Mouse (Mus musculus) lung, postnatal 0 days (tissue): Measurements from ENCODE around the gene Mrap. TPM values are rescaled to one million over a fixed set of nuclear protein-coding genes. Genes with fewer than 3 reads are reported as not detected.

Experiments
- ATAC-seq: fragments of 200-750 bp; cut with Nextera tagmentation; 2 replicates; pipeline ENCODE4 v1.8.0; 2017; ENCODE audit warnings: moderate library complexity
- DNase-seq: peaks from one replicate; pipeline ENCODE4 v3.0.0-alpha.2; 2016; ENCODE audit warnings: low spot score
- H3K27ac ChIP-seq: fragments of 300-500 bp; sonication (generic); 2 replicates; pipeline ENCODE4 v1.5.1; 2014; ENCODE audit warnings: antibody characterized with exemption, mild to moderate bottlenecking, low read length, mixed read lengths
- H3K27me3 ChIP-seq: fragments of 300-500 bp; sonication (generic); replicated peaks from 2 replicates; pipeline ENCODE4 v1.6.1; 2014; ENCODE audit warnings: low read length, mixed read lengths; ENCODE audit not compliant: insufficient read depth
- H3K36me3 ChIP-seq: fragments of 300-500 bp; sonication (generic); 2 replicates; pipeline ENCODE4 v1.6.1; 2014; ENCODE audit warnings: low read length, mixed read lengths; ENCODE audit not compliant: insufficient read depth
- H3K4me1 ChIP-seq: fragments of 300-500 bp; sonication (generic); 2 replicates; pipeline ENCODE4 v1.6.1; 2014; ENCODE audit warnings: antibody characterized with exemption, low read depth, low read length, mixed read lengths; ENCODE audit not compliant: insufficient read depth
- H3K4me2 ChIP-seq: fragments of 300-500 bp; sonication (generic); replicated peaks from 2 replicates; pipeline ENCODE4 v1.6.1; 2014; ENCODE audit warnings: low read depth, mild to moderate bottlenecking, low read length, moderate library complexity, mixed read lengths
- H3K4me3 ChIP-seq: fragments of 300-500 bp; sonication (generic); 2 replicates; pipeline ENCODE4 v1.5.1; 2014; ENCODE audit warnings: low read depth, low read length
- H3K9ac ChIP-seq: fragments of 300-500 bp; sonication (generic); replicated peaks from 2 replicates; pipeline ENCODE4 v1.6.1; 2014; ENCODE audit warnings: low read depth, mild to moderate bottlenecking
- H3K9me3 ChIP-seq: fragments of 300-500 bp; sonication (generic); 2 replicates; pipeline ENCODE4 v1.6.1; 2016; ENCODE audit warnings: low read length, mixed read lengths
- CTCF ChIP-seq: IDR thresholded peaks from 2 replicates; pipeline ENCODE4 v1.5.1; 2016; ENCODE audit warnings: antibody characterized with exemption, mild to moderate bottlenecking
- EP300 ChIP-seq: IDR thresholded peaks from 2 replicates; pipeline ENCODE4 v1.6.1; 2016; ENCODE audit warnings: antibody characterized with exemption, mild to moderate bottlenecking, control low read depth
- WGBS: fragments of 180-500 bp; shearing (Covaris S2); extraction: QIAGEN DNeasy Blood & Tissue Kit; methylation state at CpG from one replicate; pipeline ENCODE4 v1.1.7; 2014; 5-methylcytosine and 5-hydroxymethylcytosine counted together
- polyA plus RNA-seq: library from polyadenylated mRNA; unstranded; fragments of >200 nt; fragmentation: Nextera tagmentation; extraction: Ambion mirVana; gene quantifications from 2 replicates; pipeline ENCODE4 v1.2.1, GENCODE M21; 2015

Gene Mrap
- polyA plus RNA-seq, 1 experiment from 2014 or later = 4.4 TPM

DNA sequence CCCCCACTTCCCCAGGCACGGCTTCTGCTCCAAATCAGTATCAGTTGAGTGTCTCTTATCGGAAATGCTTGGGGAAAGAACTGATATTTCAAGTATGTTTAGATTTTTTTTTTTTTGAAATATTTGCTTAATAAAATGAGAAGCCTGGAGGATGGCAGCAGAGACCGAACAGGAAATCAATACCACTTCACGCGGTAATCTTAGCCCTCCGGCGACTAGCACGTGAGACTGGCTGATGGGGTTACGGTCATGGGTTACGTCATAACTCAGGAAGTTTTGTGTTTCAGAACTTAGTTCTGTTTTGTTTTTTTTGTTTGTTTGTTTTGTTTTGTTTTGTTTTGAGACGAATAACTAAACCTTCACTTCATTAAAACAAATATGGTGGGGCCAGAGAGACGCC, 27.7 kb upstream of the Mrap start:
- 35% methylated on average over 12 of the region's 12 CpGs for WGBS
- Histone ChIP-seq H3K9ac (no peak overlapping the region), H3K4me2 (peak overlapping the region; percentile 22), H3K4me1 (no peaks in the 10 kb centered on the region), H3K27me3 (no peaks in the 10 kb centered on the region), H3K27ac (0 out of 2 replicates have a peak overlapping the region, but pooled peaks have one; percentile 38), H3K36me3 (no peaks in the 10 kb centered on the region), H3K4me3 (no peak overlapping the region), H3K9me3 (no peaks in the 10 kb centered on the region)
- ATAC-seq (no peak), DNase-seq (no peak)
- no peak for TF ChIP-seq EP300
- TF ChIP-seq CTCF = no peak

DNA sequence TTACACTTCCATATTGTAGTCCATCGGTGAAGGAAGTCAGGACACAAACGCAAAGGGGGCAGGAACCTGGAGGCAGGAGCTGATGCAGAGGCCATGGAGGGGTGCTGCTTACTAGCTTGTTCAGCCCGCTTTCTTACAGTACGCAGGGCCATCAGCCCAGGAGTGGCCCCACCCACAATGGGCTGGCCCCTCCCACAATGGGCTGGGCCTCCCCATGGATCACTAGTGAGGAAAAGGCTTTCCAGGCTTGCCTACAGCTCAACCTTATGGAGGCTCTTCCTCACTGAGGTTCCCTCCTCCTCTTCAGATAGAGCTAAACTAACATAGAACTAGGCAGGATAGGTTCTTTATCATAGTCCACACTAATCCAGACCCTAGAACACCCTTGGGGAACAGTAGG, 14.0 kb upstream of the Mrap start:
- Histone ChIP-seq H3K9me3 (no peaks in the 10 kb centered on the region), H3K4me2 (no peak overlapping the region), H3K27ac (no peak overlapping the region), H3K27me3 (no peaks in the 10 kb centered on the region), H3K36me3 (peaks cover 9% of the 10 kb centered on the region; the same call in 1 of the 2 replicates), H3K9ac (no peak overlapping the region), H3K4me3 (no peak overlapping the region), H3K4me1 (peaks cover 4% of the 10 kb centered on the region; the same call in 1 of the 2 replicates)
- TF ChIP-seq CTCF (no peak), EP300 (no peak)
- ATAC-seq (no peak), DNase-seq (no peak)
- WGBS = 92% methylated on average over 4 of the region's 4 CpGs

- Histone ChIP-seq H3K4me3 (peak overlapping the region; percentile 74), H3K4me1 (peaks cover 4% of the 10 kb centered on the region; the same call in 1 of the 2 replicates), H3K36me3 (no peaks in the 10 kb centered on the region), H3K9me3 (no peaks in the 10 kb centered on the region), H3K27me3 (no peaks in the 10 kb centered on the region), H3K4me2 (peak overlapping the region; percentile 96), H3K9ac (peak overlapping the region; percentile 72), H3K27ac (no peak overlapping the region)
- ATAC-seq (peak; percentile 40), DNase-seq (no peak)
- TF ChIP-seq CTCF = no peak
- TF ChIP-seq EP300 = no peak
- 6% methylated on average over 38 of the region's 38 CpGs for WGBS
These were observed 11.3 kb upstream of the Mrap start for GRCm38 (mm10) chr16:90726600-90727227.

- no peaks in the 10 kb centered on the region for H3K9me3 ChIP-seq
- TF ChIP-seq CTCF (peak; percentile 31), EP300 (no peak)
- peak within 1 kb of the TSS; percentile 74 for H3K4me3 ChIP-seq
- H3K4me2 ChIP-seq = peak within 1 kb of the TSS; percentile 96
- H3K9ac ChIP-seq = peak within 1 kb of the TSS; percentile 72
- no peaks in the 10 kb centered on the region for H3K27me3 ChIP-seq
- H3K4me1 ChIP-seq = peaks cover 4% of the 10 kb centered on the region; the same call in 1 of the 2 replicates
- H3K36me3 ChIP-seq = no peaks in the 10 kb centered on the region
- peak; percentile 98 for ATAC-seq
- 2% methylated on average over 53 of the region's 53 CpGs for WGBS
- DNase-seq = peak; percentile 98
- no peak within 1 kb of the TSS for H3K27ac ChIP-seq
These were observed 10.5 kb upstream of the Mrap start, which contains the start of gene Mis18a for GRCm38 (mm10) chr16:90727233-90728115. TSS of gene Mis18a (minus strand) at chr16:90727404.

GRCm38 (mm10) chr16:90735611-90736010, 2.4 kb upstream of the Mrap start:
- no peaks in the 10 kb centered on the region for H3K9me3 ChIP-seq
- no peaks in the 10 kb centered on the region for H3K4me1 ChIP-seq
- no peak overlapping the region for H3K4me3 ChIP-seq
- WGBS = 64% methylated on average over 4 of the region's 4 CpGs
- H3K27me3 ChIP-seq = no peaks in the 10 kb centered on the region
- H3K9ac ChIP-seq = no peak overlapping the region
- no peak overlapping the region for H3K27ac ChIP-seq
- TF ChIP-seq CTCF (no peak), EP300 (no peak)
- ATAC-seq (no peak), DNase-seq (no peak)
- no peaks in the 10 kb centered on the region for H3K36me3 ChIP-seq
- no peak overlapping the region for H3K4me2 ChIP-seq

DNA sequence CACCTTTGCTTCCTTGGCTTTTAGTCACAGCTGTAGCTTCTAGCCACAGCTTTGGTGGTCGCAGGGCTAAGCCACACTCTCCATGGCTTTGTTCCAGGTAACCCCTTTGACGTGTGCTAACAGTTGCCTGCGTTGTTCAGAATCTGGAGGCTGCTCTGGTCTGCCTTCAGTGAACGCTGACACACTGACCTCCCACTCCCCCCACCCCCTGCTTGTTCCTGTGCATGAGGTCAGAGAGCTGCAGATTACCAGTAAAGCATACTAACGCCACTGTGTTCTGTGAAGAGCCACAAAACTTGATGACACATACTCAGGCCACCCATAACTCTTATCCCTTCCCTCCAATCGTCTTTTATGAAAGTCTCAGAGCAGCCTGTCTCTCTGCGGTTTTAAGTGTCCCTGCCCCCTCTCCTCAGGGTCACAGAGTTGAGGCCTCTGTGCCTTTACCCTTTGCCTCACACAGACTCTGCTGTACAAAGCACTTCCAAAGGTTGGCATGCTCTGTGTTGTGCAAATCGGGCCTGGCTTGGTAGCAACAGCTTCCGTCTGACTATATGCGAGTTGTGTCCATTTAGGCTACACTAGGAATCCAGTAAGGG, 1.2 kb upstream of the Mrap start:
- no peaks in the 10 kb centered on the region for H3K36me3 ChIP-seq
- DNase-seq (peak; percentile 33), ATAC-seq (peak; percentile 42)
- no peak overlapping the region for H3K4me3 ChIP-seq
- no peaks in the 10 kb centered on the region for H3K4me1 ChIP-seq
- WGBS = 39% methylated on average over 10 of the region's 10 CpGs
- no peaks in the 10 kb centered on the region for H3K9me3 ChIP-seq
- H3K4me2 ChIP-seq = no peak overlapping the region
- no peak overlapping the region for H3K27ac ChIP-seq
- TF ChIP-seq EP300 = no peak
- TF ChIP-seq CTCF = no peak
- no peak overlapping the region for H3K9ac ChIP-seq
- H3K27me3 ChIP-seq = no peaks in the 10 kb centered on the region
